Mouse (Mus musculus) ES-E14 (cell line): ENCODE data around the gene Ercc8.

Experiments
- CHD2 ChIP-seq: IDR thresholded peaks from 2 replicates; pipeline ENCODE4 v1.6.1; 2014; ENCODE audit warnings: mild to moderate bottlenecking, low read depth, low read length, inconsistent platforms
- HCFC1 ChIP-seq: IDR thresholded peaks from 2 replicates; pipeline ENCODE4 v1.6.1; 2012; ENCODE audit warnings: low read length, inconsistent platforms, borderline replicate concordance; ENCODE audit not compliant: insufficient read depth
- MAFK ChIP-seq: IDR thresholded peaks from 2 replicates; pipeline ENCODE4 v1.6.1; 2014; ENCODE audit warnings: mild to moderate bottlenecking, low read depth, low read length, inconsistent platforms; ENCODE audit not compliant: insufficient read depth
- ZNF384 ChIP-seq: IDR thresholded peaks from 2 replicates; pipeline ENCODE4 v1.6.1; 2012; ENCODE audit warnings: low read depth, low read length, inconsistent platforms

DNA sequence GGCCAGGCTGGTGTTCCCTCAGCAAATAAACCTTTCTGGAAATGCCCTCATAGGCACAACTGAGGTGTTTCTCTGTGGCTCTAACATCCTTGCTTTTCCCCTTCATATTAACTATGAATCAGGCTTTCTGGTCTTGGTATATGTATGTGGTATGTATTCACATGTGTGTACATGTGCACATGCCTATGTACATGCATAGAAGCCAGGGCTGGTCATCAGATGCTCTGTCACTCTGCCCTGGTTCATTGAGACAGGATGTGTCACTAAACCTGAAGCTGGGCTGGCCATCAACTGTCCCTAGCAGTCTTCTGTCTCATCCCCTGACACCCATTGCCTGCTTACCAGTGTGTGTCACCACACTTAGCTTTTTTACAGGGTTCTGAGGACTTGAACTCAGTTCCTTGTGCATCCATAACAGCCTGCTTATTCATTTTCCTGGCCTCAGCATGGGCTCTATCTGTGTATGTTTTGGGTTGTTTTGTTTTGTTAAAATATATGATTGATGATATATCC is 26.3 kb downstream of the Ercc8 start:
- TF ChIP-seq HCFC1 (no peak), ZNF384 (no peak), MAFK (no peak), CHD2 (no peak)
